Mouse (Mus musculus): ENCODE results near the gene Prdx6b. TPM values are rescaled to one million over a fixed set of nuclear protein-coding genes. Genes with fewer than 3 reads are reported as not detected.

The Prdx6b gene
- polyA plus RNA-seq (2012; rRNA removed; ENCODE audit: low replicate concordance): not detected in 2 replicates

DNA sequence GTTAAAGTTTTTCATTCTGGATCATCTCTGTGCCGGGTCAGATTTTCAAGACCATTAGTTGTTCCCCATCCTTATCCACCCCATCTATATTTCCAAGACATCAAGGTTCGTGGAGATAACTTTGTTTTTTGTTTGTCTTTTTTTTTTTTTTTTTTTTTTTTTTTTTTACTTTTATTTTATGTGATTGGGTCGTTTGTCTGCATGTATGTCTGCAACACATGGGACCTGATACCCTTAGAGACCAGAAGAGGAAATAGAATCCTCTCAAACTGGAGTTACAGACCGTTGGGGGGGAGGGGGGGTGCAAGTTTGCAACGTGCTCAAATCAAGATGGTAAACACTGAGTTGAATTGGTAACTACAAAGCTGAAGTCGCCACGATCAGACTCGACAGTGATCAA, at the start of gene Prdx6b:
Prdx6b (plus strand) TSS at position 301 of the 400 bp plus-strand sequence.

DNA sequence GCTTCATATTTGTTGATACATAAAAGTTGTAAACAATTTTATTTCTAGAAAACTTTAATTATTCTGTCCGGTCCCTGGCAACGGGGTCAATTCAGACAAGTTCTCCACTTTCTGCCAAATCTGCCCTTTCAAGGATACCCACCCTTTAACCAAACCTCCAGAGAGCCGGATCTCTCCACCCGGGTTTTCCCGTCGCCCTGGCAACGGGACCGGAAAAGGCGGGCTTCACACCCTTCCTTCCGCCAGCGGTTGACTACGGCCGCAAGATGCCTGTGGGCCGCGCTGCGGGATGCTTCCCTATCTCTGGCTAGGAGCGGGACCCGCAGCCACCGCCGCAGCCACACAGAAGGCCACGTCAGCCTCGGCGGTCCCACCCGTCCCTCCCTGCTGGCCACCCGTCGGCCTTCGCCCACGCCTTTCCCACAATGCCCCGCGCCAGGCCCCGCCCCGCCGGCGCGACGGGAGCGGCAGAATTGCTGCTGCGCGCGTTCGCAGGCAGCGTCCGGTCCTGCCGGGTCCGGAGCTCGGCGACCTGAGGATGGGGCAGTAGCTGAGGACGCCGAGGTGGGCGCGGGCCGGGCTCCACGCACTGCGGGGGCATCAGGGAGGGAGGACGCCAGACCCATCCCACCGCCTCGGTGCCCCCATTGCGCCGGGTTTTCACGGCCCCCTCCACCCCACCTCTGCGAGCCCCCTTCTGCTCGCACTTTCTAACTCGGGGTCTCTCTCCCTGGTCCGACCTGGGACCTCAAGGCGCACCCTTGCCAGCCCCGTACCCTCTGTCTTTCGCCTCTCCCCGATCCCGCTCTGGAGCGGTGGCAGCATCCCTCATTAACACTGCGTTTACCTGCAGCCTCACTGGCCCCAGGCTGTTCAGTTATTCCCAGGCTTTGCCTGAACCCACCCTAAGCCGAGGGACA, 23.2 kb downstream of the Prdx6b start, which contains the start of gene Dnajc10:
Dnajc10 (plus strand) TSS at position 225 of the 920 bp plus-strand sequence.

Other genes starting within 250 kb of the Prdx6b start
- gene Pde1a, start 163.0 kb upstream of the Prdx6b start, polyA plus RNA-seq (2012; rRNA removed; ENCODE audit: low replicate concordance): 15.6 and 20.4 TPM in 2 replicates
- 18.2 and 39.6 TPM in 2 replicates for gene Dnajc10, start 23.0 kb downstream of the Prdx6b start, polyA plus RNA-seq (2012; rRNA removed; ENCODE audit: low replicate concordance)
- 1.1 and 10.6 TPM in 2 replicates for gene Frzb, start 155.2 kb downstream of the Prdx6b start, polyA plus RNA-seq (2012; rRNA removed; ENCODE audit: low replicate concordance)

Measured in subcutaneous adipose tissue, adult 2 months (tissue).